In genomic region chr4:147938148-147939096, GRCm38 (mm10) we compare ENCODE assay signal across 9 mouse cellular contexts. TPM values are rescaled to one million over a fixed set of nuclear protein-coding genes. Genes with fewer than 3 reads are reported as not detected.
A peak's percentile ranks its signal among the peaks of the same experiment; 100 is the strongest.
DNase-seq lines count a peak whose midpoint lies in the region; ATAC-seq and TF ChIP-seq lines count a peak whose summit lies in the region.
"Had no signal": no experiment of that assay in that cellular context is flagged by ENCODE, and none has a peak within 500 bp of the region (broad histone marks: within the 10 kb centered on the region; RNA-seq: fewer than 3 reads in every experiment).

No protein-coding gene starts in this region.

- peak; percentile 74; the same call in 1 of the 2 replicates for TF ChIP-seq EP300 in heart, adult 2 months (IDR thresholded peaks at IDR 0.05; ENCODE audit: insufficient read depth, low read depth, low read length)

- no peaks in the 10 kb centered on the region for H3K27me3 ChIP-seq in heart, adult 2 months (ENCODE audit: control insufficient read depth, insufficient read depth, low read length)
- H3K27me3 ChIP-seq in heart, embryonic 10.5 days (ENCODE audit: insufficient read depth, poor library complexity, severe bottlenecking), result 0 out of 2 replicates have a peak, but pooled peaks cover 4% of the 10 kb centered on the region
- no peaks in the 10 kb centered on the region for H3K27me3 ChIP-seq in embryonic facial prominence, embryonic 14.5 days (replicated peaks; ENCODE audit: control insufficient read depth, insufficient read depth, low read length)
- H3K27me3 ChIP-seq in intestine, embryonic 16.5 days (replicated peaks; ENCODE audit: control insufficient read depth, insufficient read depth, low read length), result no peaks in the 10 kb centered on the region
- H3K27me3 ChIP-seq in forebrain, postnatal 0 days (ENCODE audit: insufficient read depth, low read length), result no peaks in the 10 kb centered on the region

- intact Hi-C loops in heart, adult 2 months (cut with DNase I), result loop anchor here (5.0 kb wide), 1 partner anchor 71 kb away; the partner anchor contains the start of genes Fv1 and Miip

- H3K4me2 ChIP-seq in embryonic facial prominence, embryonic 14.5 days (ENCODE audit: low read depth, low read length), result peak overlapping the region; percentile 3; the same call in 1 of the 2 replicates
- no peak overlapping the region for H3K4me2 ChIP-seq in intestine, embryonic 16.5 days (ENCODE audit: low read depth, low read length)
- no peak overlapping the region for H3K4me2 ChIP-seq in forebrain, postnatal 0 days (ENCODE audit: low read depth)
- H3K4me2 ChIP-seq: forebrain, embryonic 12.5 days had no signal

- H3K79me2 ChIP-seq in heart, adult 2 months (replicated peaks; ENCODE audit: control insufficient read depth, insufficient read depth, low read length), result peaks cover 5% of the 10 kb centered on the region

- H3K9me3 ChIP-seq in heart, embryonic 10.5 days, result no peaks in the 10 kb centered on the region
- no peaks in the 10 kb centered on the region for H3K9me3 ChIP-seq in embryonic facial prominence, embryonic 14.5 days (ENCODE audit: control insufficient read depth, low read length)
- no peaks in the 10 kb centered on the region for H3K9me3 ChIP-seq in intestine, embryonic 16.5 days (ENCODE audit: control insufficient read depth, low read length)
- no peaks in the 10 kb centered on the region for H3K9me3 ChIP-seq in forebrain, postnatal 0 days (ENCODE audit: low read length)
- H3K9me3 ChIP-seq: forebrain, embryonic 12.5 days had no signal

- H3K4me3 ChIP-seq in heart, adult 2 months, result peak overlapping the region; percentile 17; the same call in 1 of the 2 replicates
- no peak overlapping the region for H3K4me3 ChIP-seq in heart, embryonic 10.5 days
- H3K4me3 ChIP-seq in embryonic facial prominence, embryonic 14.5 days (ENCODE audit: low read depth, low read length), result no peak overlapping the region
- H3K4me3 ChIP-seq in intestine, embryonic 16.5 days (ENCODE audit: low read length), result no peak overlapping the region
- H3K4me3 ChIP-seq in forebrain, postnatal 0 days (ENCODE audit: low read depth, low read length), result no peak overlapping the region
- H3K4me3 ChIP-seq: forebrain, embryonic 12.5 days had no signal

- no peak overlapping the region for H3K9ac ChIP-seq in heart, adult 2 months (ENCODE audit: low read depth, low read length)
- no peak overlapping the region for H3K9ac ChIP-seq in embryonic facial prominence, embryonic 14.5 days (ENCODE audit: low read depth, low read length)
- H3K9ac ChIP-seq in intestine, embryonic 16.5 days (ENCODE audit: low read depth, low read length), result no peak overlapping the region
- H3K9ac ChIP-seq in forebrain, postnatal 0 days, result no peak overlapping the region
- H3K9ac ChIP-seq: forebrain, embryonic 12.5 days had no signal

- peak; percentile 38; the same call in 1 of the 2 replicates for TF ChIP-seq POLR2A in heart, adult 2 months (IDR thresholded peaks at IDR 0.05; ENCODE audit: insufficient read depth, low read depth, low read length)

- TF ChIP-seq CTCF in heart, adult 2 months (IDR thresholded peaks at IDR 0.05), result no peak
- TF ChIP-seq CTCF in forebrain, postnatal 0 days (IDR thresholded peaks at IDR 0.05; ENCODE audit: low read depth), result no peak

- peak overlapping the region; percentile 94 for H3K27ac ChIP-seq in heart, adult 2 months
- no peak overlapping the region for H3K27ac ChIP-seq in heart, embryonic 10.5 days
- H3K27ac ChIP-seq in embryonic facial prominence, embryonic 14.5 days (replicated peaks; ENCODE audit: low read depth, low read length), result peak overlapping the region; percentile 91
- peak overlapping the region; percentile 83 for H3K27ac ChIP-seq in intestine, embryonic 16.5 days (ENCODE audit: low read length)
- H3K27ac ChIP-seq in forebrain, postnatal 0 days (ENCODE audit: low read depth, low read length), result no peak overlapping the region
- H3K27ac ChIP-seq: forebrain, embryonic 12.5 days had no signal

- no peak for ATAC-seq in embryonic facial prominence, embryonic 14.5 days (ENCODE audit: low read depth)
- no peak for ATAC-seq in intestine, embryonic 16.5 days
- no peak for ATAC-seq in erythroid progenitor cell, adult 5-6 weeks (replicated peaks; ENCODE audit: low FRiP score, poor library complexity, severe bottlenecking)
- no peak for ATAC-seq in forebrain, postnatal 0 days

- WGBS in heart, adult 2 months, result 23% methylated on average over 14 of the region's 14 CpGs
- WGBS in heart, embryonic 10.5 days, result 63% methylated on average over 14 of the region's 14 CpGs
- WGBS in embryonic facial prominence, embryonic 14.5 days, result 35% methylated on average over 14 of the region's 14 CpGs
- WGBS in intestine, embryonic 16.5 days, result 46% methylated on average over 14 of the region's 14 CpGs
- WGBS in forebrain, postnatal 0 days, result 70% methylated on average over 14 of the region's 14 CpGs

- H3K4me1 ChIP-seq in heart, adult 2 months (ENCODE audit: control insufficient read depth, insufficient read depth, low read length), result peaks cover 38% of the 10 kb centered on the region
- H3K4me1 ChIP-seq in heart, embryonic 10.5 days, result peaks cover 60% of the 10 kb centered on the region
- peaks cover 73% of the 10 kb centered on the region for H3K4me1 ChIP-seq in embryonic facial prominence, embryonic 14.5 days (ENCODE audit: control insufficient read depth, insufficient read depth, low read length)
- H3K4me1 ChIP-seq in intestine, embryonic 16.5 days (ENCODE audit: control insufficient read depth, insufficient read depth, low read length), result peaks cover 36% of the 10 kb centered on the region
- peaks cover 15% of the 10 kb centered on the region for H3K4me1 ChIP-seq in forebrain, postnatal 0 days (ENCODE audit: insufficient read depth)

- H3K36me3 ChIP-seq in heart, adult 2 months (ENCODE audit: control insufficient read depth, insufficient read depth, low read length), result peaks cover 13% of the 10 kb centered on the region
- peaks cover 7% of the 10 kb centered on the region; the same call in 1 of the 2 replicates for H3K36me3 ChIP-seq in heart, embryonic 10.5 days
- H3K36me3 ChIP-seq in embryonic facial prominence, embryonic 14.5 days (ENCODE audit: control insufficient read depth, insufficient read depth, low read length), result peaks cover 6% of the 10 kb centered on the region; the same call in 1 of the 2 replicates
- H3K36me3 ChIP-seq in intestine, embryonic 16.5 days (ENCODE audit: control insufficient read depth, insufficient read depth, low read length), result no peaks in the 10 kb centered on the region
- H3K36me3 ChIP-seq in forebrain, postnatal 0 days (ENCODE audit: insufficient read depth), result no peaks in the 10 kb centered on the region
- H3K36me3 ChIP-seq: forebrain, embryonic 12.5 days had no signal

- DNase-seq in heart, adult 2 months, result peak; percentile 74 to 84
- no peak for DNase-seq in heart, embryonic 10.5 days (ENCODE audit: low spot score)
- peak; percentile 87 for DNase-seq in embryonic facial prominence, embryonic 14.5 days (ENCODE audit: low spot score)
- DNase-seq in lung, postnatal 14 days, result peak; percentile 21
- DNase-seq in left cerebral cortex, adult 11 months (ENCODE audit: low spot score), result no peak
- DNase-seq in forebrain, postnatal 0 days, result no peak

RNA-seq across cellular contexts. Expression of gene Plod1, which starts 1.9 kb away (rescaled TPM):
- 10 to 100 TPM; 62.4 to 65.8 TPM for total RNA-seq in heart, adult 2 months (2021)
- polyA plus RNA-seq in heart, adult 2 months (2012; rRNA removed), result 88.6 and 123 TPM in 2 replicates
- 40.8 and 44.9 TPM in 2 replicates for polyA plus RNA-seq in heart, embryonic 10.5 days (2016; fragmentation: Nextera tagmentation; extraction: Ambion mirVana)
- 83.8 and 102 TPM in 2 replicates for polyA plus RNA-seq in embryonic facial prominence, embryonic 14.5 days (2014; fragmentation: Nextera tagmentation; extraction: Ambion mirVana)
- 39.0 and 42.7 TPM in 2 replicates for polyA plus RNA-seq in intestine, embryonic 16.5 days (2015; fragmentation: Nextera tagmentation; extraction: Ambion mirVana)
- 3.6 and 5.9 TPM in 2 replicates for total RNA-seq in erythroid progenitor cell, adult 5-6 weeks (2015; ENCODE audit: low replicate concordance)
- total RNA-seq in erythroid progenitor cell, adult 5-6 weeks (2017; ENCODE audit: low replicate concordance), result 4.8 and 5.5 TPM in 2 replicates
- total RNA-seq in forebrain, postnatal 0 days (2014; rRNA removed), result 13.5 and 18.8 TPM in 2 replicates
- polyA plus RNA-seq in forebrain, postnatal 0 days (2015; fragmentation: Nextera tagmentation; extraction: Ambion mirVana), result 17.3 and 17.9 TPM in 2 replicates

RNA-seq across cellular contexts. Expression of gene 2510039O18Rik, which starts 2.3 kb away (rescaled TPM):
- 10 to 100 TPM; 38.9 to 41.9 TPM for total RNA-seq in heart, adult 2 months (2021)
- 41.2 and 42.3 TPM in 2 replicates for polyA plus RNA-seq in heart, adult 2 months (2012; rRNA removed)
- polyA plus RNA-seq in heart, embryonic 10.5 days (2016; fragmentation: Nextera tagmentation; extraction: Ambion mirVana), result 13.6 and 18.5 TPM in 2 replicates
- polyA plus RNA-seq in embryonic facial prominence, embryonic 14.5 days (2014; fragmentation: Nextera tagmentation; extraction: Ambion mirVana), result 23.0 and 23.4 TPM in 2 replicates
- 4.5 and 11.3 TPM in 2 replicates for polyA plus RNA-seq in intestine, embryonic 16.5 days (2015; fragmentation: Nextera tagmentation; extraction: Ambion mirVana)
- 19.3 and 20.5 TPM in 2 replicates for total RNA-seq in erythroid progenitor cell, adult 5-6 weeks (2015; ENCODE audit: low replicate concordance)
- total RNA-seq in erythroid progenitor cell, adult 5-6 weeks (2017; ENCODE audit: low replicate concordance), result 17.7 and 18.9 TPM in 2 replicates
- total RNA-seq in forebrain, postnatal 0 days (2014; rRNA removed), result 43.4 and 57.7 TPM in 2 replicates
- polyA plus RNA-seq in forebrain, postnatal 0 days (2015; fragmentation: Nextera tagmentation; extraction: Ambion mirVana), result 12.0 and 12.8 TPM in 2 replicates

RNA-seq across cellular contexts. Expression of gene Mfn2, which starts 33.9 kb away (rescaled TPM):
- total RNA-seq in heart, adult 2 months (2021), result 100 to 1,000 TPM; 626 to 697 TPM
- polyA plus RNA-seq in heart, adult 2 months (2012; rRNA removed), result 395 and 619 TPM in 2 replicates
- polyA plus RNA-seq in heart, embryonic 10.5 days (2016; fragmentation: Nextera tagmentation; extraction: Ambion mirVana), result 65.7 and 126 TPM in 2 replicates
- 37.0 and 37.5 TPM in 2 replicates for polyA plus RNA-seq in embryonic facial prominence, embryonic 14.5 days (2014; fragmentation: Nextera tagmentation; extraction: Ambion mirVana)
- 50.8 and 59.7 TPM in 2 replicates for polyA plus RNA-seq in intestine, embryonic 16.5 days (2015; fragmentation: Nextera tagmentation; extraction: Ambion mirVana)
- total RNA-seq in erythroid progenitor cell, adult 5-6 weeks (2015; ENCODE audit: low replicate concordance), result 15.1 and 18.0 TPM in 2 replicates
- 6.8 and 17.8 TPM in 2 replicates for total RNA-seq in erythroid progenitor cell, adult 5-6 weeks (2017; ENCODE audit: low replicate concordance)
- total RNA-seq in forebrain, postnatal 0 days (2014; rRNA removed), result 57.8 and 69.9 TPM in 2 replicates
- polyA plus RNA-seq in forebrain, postnatal 0 days (2015; fragmentation: Nextera tagmentation; extraction: Ambion mirVana), result 59.4 and 83.3 TPM in 2 replicates

RNA-seq across cellular contexts. Expression of gene Nppb, which starts 47.2 kb away (rescaled TPM):
- total RNA-seq in heart, adult 2 months (2021), result 100 to 1,000 TPM; 117 to 262 TPM
- polyA plus RNA-seq in heart, adult 2 months (2012; rRNA removed), result 204 and 212 TPM in 2 replicates
- 124 and 308 TPM in 2 replicates for polyA plus RNA-seq in heart, embryonic 10.5 days (2016; fragmentation: Nextera tagmentation; extraction: Ambion mirVana)
- polyA plus RNA-seq in embryonic facial prominence, embryonic 14.5 days (2014; fragmentation: Nextera tagmentation; extraction: Ambion mirVana), result 0.28 TPM in 1 of 2 replicates, not detected in the other
- not detected in 2 replicates for polyA plus RNA-seq in intestine, embryonic 16.5 days (2015; fragmentation: Nextera tagmentation; extraction: Ambion mirVana)
- total RNA-seq in erythroid progenitor cell, adult 5-6 weeks (2015; ENCODE audit: low replicate concordance), result not detected in 2 replicates
- total RNA-seq in erythroid progenitor cell, adult 5-6 weeks (2017; ENCODE audit: low replicate concordance), result not detected in 2 replicates
- total RNA-seq in forebrain, postnatal 0 days (2014; rRNA removed), result not detected in 2 replicates
- polyA plus RNA-seq in forebrain, postnatal 0 days (2015; fragmentation: Nextera tagmentation; extraction: Ambion mirVana), result 0.21 TPM in 1 of 2 replicates, not detected in the other
- polyA plus RNA-seq: forebrain, embryonic 12.5 days had no signal

Comparison
In these comparisons a context has a peak if more than half of its experiments do, and no peak if none do; other contexts are left out.
1. DNase-seq: peak in heart, adult 2 months (2 of 2), embryonic facial prominence, embryonic 14.5 days (single experiment) and lung, postnatal 14 days (single experiment); none in heart, embryonic 10.5 days (single experiment), left cerebral cortex, adult 11 months (single experiment) and forebrain, postnatal 0 days (single experiment).
2. H3K27ac ChIP-seq: peak in heart, adult 2 months (single experiment), embryonic facial prominence, embryonic 14.5 days (single experiment) and intestine, embryonic 16.5 days (single experiment); none in heart, embryonic 10.5 days (single experiment) and forebrain, postnatal 0 days (single experiment).